8 mouse cellular contexts compared by ENCODE assay signal in the genomic region with DNA sequence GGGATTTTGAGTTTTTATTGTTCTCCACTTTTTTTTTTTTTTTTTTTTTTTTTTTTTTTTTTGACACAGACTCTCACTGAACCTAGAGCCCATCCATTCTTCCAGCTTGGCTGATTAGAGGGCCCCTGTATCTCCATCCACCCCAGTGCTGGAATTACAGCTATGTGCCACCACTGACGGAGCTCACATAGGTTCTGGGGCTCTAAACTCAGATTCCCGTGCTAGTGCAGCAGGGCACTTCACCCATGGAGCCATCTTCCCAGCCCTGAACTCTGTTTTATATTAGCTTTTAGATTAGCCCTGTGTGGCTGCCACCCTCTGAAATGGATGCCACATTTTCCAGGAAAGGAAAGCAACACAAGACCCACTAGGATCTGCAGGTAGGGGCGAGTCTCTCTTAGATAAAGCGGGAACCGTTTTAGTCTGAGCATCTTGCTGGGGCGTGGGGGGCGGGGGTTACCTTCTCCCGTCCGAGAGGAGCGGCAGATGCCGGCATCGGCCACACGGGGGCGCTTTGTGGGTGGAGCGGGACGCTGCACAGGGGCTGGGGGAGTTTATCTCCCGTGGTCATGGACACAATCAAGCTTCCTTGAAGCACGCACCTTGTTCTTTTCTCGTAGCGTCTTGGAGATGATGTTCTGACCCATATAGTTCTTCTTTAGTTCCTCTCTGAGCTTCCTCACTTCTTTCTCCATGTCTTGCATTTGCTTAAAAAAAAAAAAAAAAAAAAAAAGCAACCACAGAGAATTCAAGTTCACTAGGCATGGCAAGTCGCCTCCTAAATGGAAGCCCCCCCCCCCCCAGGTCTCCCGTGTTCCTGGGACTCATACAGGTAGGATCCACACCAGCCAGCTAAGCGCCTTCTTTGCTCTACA. TPM values are rescaled to one million over a fixed set of nuclear protein-coding genes. Genes with fewer than 3 reads are reported as not detected.
A peak's percentile ranks its signal among the peaks of the same experiment; 100 is the strongest.
DNase-seq lines count a peak whose midpoint lies in the region; ATAC-seq and TF ChIP-seq lines count a peak whose summit lies in the region.

No protein-coding gene starts in this region.

- no peak overlapping the region for H3K4me2 ChIP-seq in embryonic facial prominence, embryonic 11.5 days (ENCODE audit: low read depth, low read length)
- H3K4me2 ChIP-seq in hindbrain, embryonic 15.5 days = peak overlapping the region; percentile 39
- H3K4me2 ChIP-seq in neural tube, embryonic 13.5 days = 0 out of 2 replicates have a peak overlapping the region, but pooled peaks have one; percentile 0

- peak; percentile 57 to 76 for DNase-seq in left cerebral cortex, adult 18-20 months (ENCODE audit: low spot score in 2 of 2)
- no peak for DNase-seq in left cerebral cortex, adult 11 months (ENCODE audit: low spot score)
- peak; percentile 31 for DNase-seq in WW6 (ENCODE audit: low read depth, low spot score)
- peak; percentile 80 for DNase-seq in embryonic facial prominence, embryonic 11.5 days (ENCODE audit: low spot score)
- no peak for DNase-seq in liver, adult 2 months (ENCODE audit: extremely low read depth, low read depth, low spot score)

- WGBS in embryonic facial prominence, embryonic 11.5 days = 10% methylated on average over 23 of the region's 23 CpGs
- WGBS in hindbrain, embryonic 15.5 days = 14% methylated on average over 23 of the region's 23 CpGs
- 15% methylated on average over 23 of the region's 23 CpGs for WGBS in liver, adult 2 months
- WGBS in neural tube, embryonic 13.5 days = 9% methylated on average over 23 of the region's 23 CpGs

- H3K4me1 ChIP-seq in embryonic facial prominence, embryonic 11.5 days (ENCODE audit: control insufficient read depth, insufficient read depth, low read length) = no peaks in the 10 kb centered on the region
- peaks cover 12% of the 10 kb centered on the region for H3K4me1 ChIP-seq in hindbrain, embryonic 15.5 days (replicated peaks)
- peaks cover 5% of the 10 kb centered on the region; the same call in 1 of the 2 replicates for H3K4me1 ChIP-seq in liver, adult 2 months (ENCODE audit: control insufficient read depth, insufficient read depth, low read length)
- H3K4me1 ChIP-seq in neural tube, embryonic 13.5 days (replicated peaks) = peaks cover 12% of the 10 kb centered on the region

- H3K27me3 ChIP-seq in embryonic facial prominence, embryonic 11.5 days (ENCODE audit: control insufficient read depth, insufficient read depth, low read length) = no peaks in the 10 kb centered on the region
- H3K27me3 ChIP-seq in hindbrain, embryonic 15.5 days = no peaks in the 10 kb centered on the region
- no peaks in the 10 kb centered on the region for H3K27me3 ChIP-seq in liver, adult 2 months (ENCODE audit: control insufficient read depth, insufficient read depth, low read length)
- no peaks in the 10 kb centered on the region for H3K27me3 ChIP-seq in neural tube, embryonic 13.5 days

- peak; percentile 83 for TF ChIP-seq CTCF in liver, adult 2 months (IDR thresholded peaks at IDR 0.05; ENCODE audit: low read depth, low read length)

- no peak overlapping the region for H3K27ac ChIP-seq in embryonic facial prominence, embryonic 11.5 days (replicated peaks; ENCODE audit: low read depth, low read length)
- H3K27ac ChIP-seq in hindbrain, embryonic 15.5 days (replicated peaks) = no peak overlapping the region
- H3K27ac ChIP-seq in liver, adult 2 months (replicated peaks; ENCODE audit: insufficient read depth, low read depth, low read length) = no peak overlapping the region
- no peak overlapping the region for H3K27ac ChIP-seq in neural tube, embryonic 13.5 days (replicated peaks)

- ATAC-seq in embryonic facial prominence, embryonic 11.5 days (replicated peaks; ENCODE audit: insufficient number of reproducible peaks, low FRiP score, low TSS enrichment, low read depth) = no peak
- ATAC-seq in hindbrain, embryonic 15.5 days (ENCODE audit: low FRiP score, low read depth) = no peak
- no peak for ATAC-seq in neural tube, embryonic 13.5 days (ENCODE audit: low read depth)
- no peak for ATAC-seq in erythroblast, adult 5-6 weeks (replicated peaks; ENCODE audit: low FRiP score, poor library complexity, severe bottlenecking)

- H3K9ac ChIP-seq in embryonic facial prominence, embryonic 11.5 days (replicated peaks; ENCODE audit: low read length) = no peak overlapping the region
- H3K9ac ChIP-seq in hindbrain, embryonic 15.5 days = no peak overlapping the region
- H3K9ac ChIP-seq in liver, adult 2 months (ENCODE audit: low read depth, low read length) = no peak overlapping the region
- H3K9ac ChIP-seq in neural tube, embryonic 13.5 days = no peak overlapping the region

- no peaks in the 10 kb centered on the region for H3K9me3 ChIP-seq in embryonic facial prominence, embryonic 11.5 days (replicated peaks; ENCODE audit: control insufficient read depth, low read length)
- H3K9me3 ChIP-seq in hindbrain, embryonic 15.5 days = no peaks in the 10 kb centered on the region
- 0 out of 2 replicates have a peak, but pooled peaks cover 6% of the 10 kb centered on the region for H3K9me3 ChIP-seq in neural tube, embryonic 13.5 days

- no peaks in the 10 kb centered on the region for H3K36me3 ChIP-seq in embryonic facial prominence, embryonic 11.5 days (replicated peaks; ENCODE audit: control insufficient read depth, insufficient read depth, low read depth, low read length)
- H3K36me3 ChIP-seq in hindbrain, embryonic 15.5 days = no peaks in the 10 kb centered on the region
- H3K36me3 ChIP-seq in liver, adult 2 months (ENCODE audit: control insufficient read depth, insufficient read depth, low read length) = no peaks in the 10 kb centered on the region
- H3K36me3 ChIP-seq in neural tube, embryonic 13.5 days = no peaks in the 10 kb centered on the region

- no peak for TF ChIP-seq POLR2A in liver, adult 2 months (IDR thresholded peaks at IDR 0.05; ENCODE audit: extremely low read depth, insufficient read depth, low read length)

- H3K4me3 ChIP-seq in embryonic facial prominence, embryonic 11.5 days (ENCODE audit: low read depth, low read length) = no peak overlapping the region
- H3K4me3 ChIP-seq in hindbrain, embryonic 15.5 days = no peak overlapping the region
- no peak overlapping the region for H3K4me3 ChIP-seq in liver, adult 2 months (ENCODE audit: insufficient read depth, low read depth, low read length)
- H3K4me3 ChIP-seq in neural tube, embryonic 13.5 days = no peak overlapping the region

- no peaks in the 10 kb centered on the region for H3K79me2 ChIP-seq in liver, adult 2 months (ENCODE audit: control insufficient read depth, insufficient read depth, low read length)

RNA-seq across cellular contexts. Expression of gene Fhad1, which starts 51.8 kb away (rescaled TPM):
- 1 to 10 TPM; 7.4 to 9.1 TPM for total RNA-seq in left cerebral cortex, adult 18-20 months (2021)
- 0.68 and 0.94 TPM in 2 replicates for polyA plus RNA-seq in embryonic facial prominence, embryonic 11.5 days (2014; fragmentation: Nextera tagmentation; extraction: Ambion mirVana)
- 4.1 and 5.3 TPM in 2 replicates for polyA plus RNA-seq in hindbrain, embryonic 15.5 days (2015; fragmentation: Nextera tagmentation; extraction: Ambion mirVana)
- 0.40 and 2.4 TPM in 2 replicates for total RNA-seq in liver, adult 2 months (2014; rRNA removed)
- polyA plus RNA-seq in liver, adult 2 months (2012; rRNA removed) = 0.06 and 0.41 TPM in 2 replicates
- 3.6 and 4.0 TPM in 2 replicates for polyA plus RNA-seq in neural tube, embryonic 13.5 days (2015; fragmentation: Nextera tagmentation; extraction: Ambion mirVana)
- total RNA-seq in erythroblast, adult 5-6 weeks (2015; ENCODE audit: low replicate concordance) = not detected in 2 replicates
- 0.17 TPM in 1 of 2 replicates, not detected in the other for total RNA-seq in erythroblast, adult 5-6 weeks (2017; ENCODE audit: low replicate concordance)

Comparison
In these comparisons a context has a peak if more than half of its experiments do, and no peak if none do; other contexts are left out.
1. DNase-seq: peak in left cerebral cortex, adult 18-20 months (2 of 2), WW6 (single experiment) and embryonic facial prominence, embryonic 11.5 days (single experiment); none in left cerebral cortex, adult 11 months (single experiment) and liver, adult 2 months (single experiment).